Mouse (Mus musculus) thymus, adult 2 months (tissue): ENCODE data around the gene Gspt1. TPM values are rescaled to one million over a fixed set of nuclear protein-coding genes. Genes with fewer than 3 reads are reported as not detected.
"Not testable (repeated sequence)": the region's sequence is repeated elsewhere in the genome, so short reads cannot be mapped to it uniquely, and the experiment has no call there.

Experiments
- DNase-seq: peaks from one replicate; pipeline ENCODE4 v3.0.0; 2021
- H3K27ac ChIP-seq: fragments of 200-500 bp; 2 replicates; pipeline ENCODE4 v1.5.1; 2012; ENCODE audit warnings: low read length, control low read depth; ENCODE audit not compliant: control insufficient read depth, insufficient read depth
- H3K27me3 ChIP-seq: fragments of 200-500 bp; 2 replicates; pipeline ENCODE4 v1.6.1; 2012; ENCODE audit warnings: mild to moderate bottlenecking, low read length, moderate library complexity, mixed read lengths; ENCODE audit not compliant: control insufficient read depth, insufficient read depth
- H3K36me3 ChIP-seq: fragments of 200-500 bp; 2 replicates; pipeline ENCODE4 v1.6.1; 2012; ENCODE audit warnings: mild to moderate bottlenecking, low read length, moderate library complexity; ENCODE audit not compliant: control insufficient read depth, insufficient read depth
- H3K4me1 ChIP-seq: fragments of 200-500 bp; replicated peaks from 2 replicates; pipeline ENCODE4 v1.6.1; 2012; ENCODE audit warnings: low read length; ENCODE audit not compliant: control insufficient read depth, insufficient read depth
- H3K4me3 ChIP-seq: fragments of 200-500 bp; 2 replicates; pipeline ENCODE4 v1.5.1; 2012; ENCODE audit warnings: mild to moderate bottlenecking, low read length, control low read depth, moderate library complexity; ENCODE audit not compliant: control insufficient read depth, insufficient read depth
- CTCF ChIP-seq: fragments of 200-500 bp; IDR thresholded peaks from 2 replicates; pipeline ENCODE4 v1.5.1; 2012; ENCODE audit warnings: mild to moderate bottlenecking, control low read depth, low read length, moderate library complexity, borderline replicate concordance; ENCODE audit not compliant: control insufficient read depth, poor library complexity, insufficient read depth; ENCODE audit errors: extremely low read depth
- POLR2A ChIP-seq: fragments of 200-500 bp; IDR thresholded peaks from 2 replicates; pipeline ENCODE4 v1.6.1; 2012; ENCODE audit warnings: mild to moderate bottlenecking, low read length, control low read depth, moderate library complexity; ENCODE audit not compliant: control insufficient read depth, poor library complexity, insufficient read depth; ENCODE audit errors: extremely low read depth
- WGBS: fragments of 180-500 bp; shearing (Covaris S2); methylation state at CpG from one replicate; pipeline ENCODE4 v1.1.7; 2018; 5-methylcytosine and 5-hydroxymethylcytosine counted together
- polyA plus RNA-seq: library from polyadenylated mRNA; depleted of rRNA; stranded (reverse); fragments of >200 nt; gene quantifications from 2 replicates; pipeline ENCODE4 v1.2.3, GENCODE M21; 2012; rRNA removed

The Gspt1 gene
- 47.5 and 78.7 TPM in 2 replicates for polyA plus RNA-seq

DNA sequence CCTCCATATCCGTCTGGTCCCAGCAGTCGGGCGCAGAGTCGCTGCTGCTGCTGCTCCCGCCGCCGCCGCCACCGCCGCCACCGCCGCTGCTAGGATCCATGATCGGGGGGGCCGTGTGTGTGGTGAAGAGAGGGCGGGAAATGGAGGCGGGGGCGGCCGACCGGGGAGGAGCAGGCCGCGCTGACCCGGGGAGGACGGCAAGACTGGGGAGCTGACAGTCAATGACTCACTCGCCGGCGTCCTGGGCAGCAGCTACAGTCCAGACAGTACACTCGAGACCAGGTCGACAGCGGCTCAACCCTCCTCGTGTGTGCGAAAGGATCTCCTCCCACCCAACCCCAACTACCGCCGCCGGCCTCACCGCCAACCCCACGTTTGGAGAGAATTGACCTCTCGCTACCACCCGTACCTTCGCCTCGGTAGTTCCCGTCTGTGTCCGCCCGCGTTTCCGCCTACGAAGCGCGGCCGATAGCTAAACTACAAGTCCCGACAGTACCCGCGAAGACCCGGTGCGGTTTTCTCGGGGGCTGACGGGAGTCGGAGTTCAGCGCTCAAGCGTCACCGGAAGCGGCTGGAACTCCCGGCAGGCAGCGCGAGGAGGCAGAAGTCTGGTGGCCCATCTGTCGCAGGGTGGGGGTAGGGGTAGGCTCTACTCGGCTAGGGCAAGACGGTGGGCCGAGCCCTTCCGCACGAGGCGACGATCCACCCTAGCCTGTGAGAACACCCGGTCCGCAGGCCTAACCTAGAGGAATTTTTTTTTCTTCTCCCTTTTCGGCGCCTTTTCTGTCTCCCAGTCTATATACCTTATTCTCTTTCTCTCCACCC, at the start of gene Gspt1:
Gene Gspt1, minus strand, starts transcription at position 428 of the 825 bp plus-strand sequence.
- 0 out of 2 replicates have a peak, but pooled peaks cover 4% of the 10 kb centered on the region for H3K4me1 ChIP-seq

DNA sequence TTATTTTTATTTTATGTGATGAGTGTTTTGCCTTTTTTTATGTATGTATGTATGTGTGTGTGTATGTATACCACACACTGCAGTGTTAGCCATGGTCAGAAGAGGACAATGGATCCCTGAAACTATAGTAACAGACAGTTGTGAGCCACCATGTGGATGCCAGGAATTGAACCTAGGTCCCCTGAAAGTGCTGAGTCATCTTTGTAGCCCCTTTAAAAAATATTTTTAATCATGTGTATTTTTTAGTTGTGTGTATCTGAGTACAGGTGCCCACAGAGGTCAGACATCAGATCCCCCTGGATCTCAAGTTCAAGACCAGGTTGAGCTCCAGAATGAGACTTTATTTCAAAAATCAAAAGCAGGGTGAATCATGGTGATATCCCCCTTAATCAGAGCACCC, 49.6 kb upstream of the Gspt1 start:
- TF ChIP-seq CTCF (no peak), POLR2A (no peak)
- DNase-seq: no peak

More for the DNA sequence above, at the start of gene Gspt1:
- DNase-seq: peak; percentile 99
- peak within 1 kb of the TSS; percentile 76 for H3K4me3 ChIP-seq
- peak; percentile 68; the same call in 1 of the 2 replicates for TF ChIP-seq CTCF
- peak; percentile 93 for TF ChIP-seq POLR2A
- H3K27ac ChIP-seq: peak within 1 kb of the TSS; percentile 70
- no peaks in the 10 kb centered on the region for H3K36me3 ChIP-seq
- no peaks in the 10 kb centered on the region for H3K27me3 ChIP-seq
- WGBS: under 1% methylated on average over 74 of the region's 76 CpGs

DNA sequence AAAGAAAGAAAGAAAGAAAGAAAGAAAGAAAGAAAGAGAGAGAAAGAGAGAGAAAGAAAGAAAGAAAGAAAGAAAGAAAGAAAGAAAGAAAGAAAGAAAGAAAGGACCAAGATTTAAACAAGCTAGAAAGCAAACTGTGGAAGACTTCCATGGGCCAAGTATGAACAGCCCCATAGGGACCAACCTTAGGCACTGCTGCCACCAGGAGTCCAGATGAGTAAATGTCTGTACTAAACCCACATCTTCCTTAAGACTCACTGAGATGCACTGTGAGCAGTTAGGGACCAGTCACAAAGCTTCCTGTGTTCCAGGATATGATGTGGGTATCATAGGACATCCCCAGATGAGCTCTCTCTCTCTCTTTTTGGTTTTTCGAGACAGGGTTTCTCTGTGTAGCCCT, 43.6 kb upstream of the Gspt1 start:
- not testable (repeated sequence) for H3K4me1 ChIP-seq, H3K27me3 ChIP-seq, H3K4me3 ChIP-seq, H3K36me3 ChIP-seq, H3K27ac ChIP-seq
- peak; percentile 19 for DNase-seq
- WGBS: 33% methylated on average over 1 of the region's 1 CpGs

More for the DNA sequence above, 49.6 kb upstream of the Gspt1 start:
- Histone ChIP-seq H3K36me3 (no peaks in the 10 kb centered on the region), H3K27ac (no peak overlapping the region), H3K27me3 (no peaks in the 10 kb centered on the region), H3K4me3 (no peak overlapping the region), H3K4me1 (no peaks in the 10 kb centered on the region)

DNA sequence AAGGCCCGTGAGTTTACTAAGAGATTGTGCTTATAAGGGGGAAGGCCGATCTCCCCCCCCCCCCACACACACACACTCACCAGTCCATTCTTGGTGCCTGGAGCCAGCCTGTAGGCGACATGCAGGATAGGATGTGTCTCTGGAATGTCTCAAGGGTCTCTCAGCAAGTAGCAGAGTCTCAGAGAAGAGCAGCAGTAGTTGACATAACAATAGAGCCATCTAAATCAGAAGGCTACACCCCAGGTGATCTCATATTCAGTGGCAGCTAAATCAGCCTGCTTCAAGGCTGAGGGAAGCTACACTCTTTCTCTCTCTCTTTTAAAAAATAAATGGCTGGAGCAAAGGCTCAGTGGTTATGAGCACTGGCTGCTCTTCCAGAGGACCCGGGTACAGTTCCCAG, 41.5 kb upstream of the Gspt1 start:
- not testable (repeated sequence) for H3K36me3 ChIP-seq, H3K4me3 ChIP-seq, DNase-seq, H3K27ac ChIP-seq, H3K27me3 ChIP-seq, H3K4me1 ChIP-seq
- 91% methylated on average over 4 of the region's 4 CpGs for WGBS

DNA sequence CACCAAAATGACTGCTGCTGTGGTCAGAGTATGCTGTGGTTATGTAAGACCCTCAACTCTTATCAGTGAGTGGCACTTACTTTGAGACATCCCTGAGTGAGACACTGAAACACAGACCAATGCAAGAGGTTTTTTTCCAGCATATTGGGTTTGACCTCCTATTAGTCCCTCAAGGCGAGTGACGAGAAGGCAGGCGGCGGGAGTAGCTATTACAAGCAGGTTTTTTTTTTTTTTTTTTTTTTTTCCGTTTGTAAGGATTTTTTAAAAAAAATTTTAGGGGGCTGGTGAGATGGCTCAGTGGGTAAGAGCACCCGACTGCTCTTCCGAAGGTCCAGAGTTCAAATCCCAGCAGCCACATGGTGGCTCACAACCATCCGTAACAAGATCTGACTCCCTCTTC, 34.7 kb upstream of the Gspt1 start:
- not testable (repeated sequence) for H3K27me3 ChIP-seq, H3K36me3 ChIP-seq, H3K4me3 ChIP-seq, DNase-seq, H3K4me1 ChIP-seq, H3K27ac ChIP-seq
- 93% methylated on average over 8 of the region's 8 CpGs for WGBS

DNA sequence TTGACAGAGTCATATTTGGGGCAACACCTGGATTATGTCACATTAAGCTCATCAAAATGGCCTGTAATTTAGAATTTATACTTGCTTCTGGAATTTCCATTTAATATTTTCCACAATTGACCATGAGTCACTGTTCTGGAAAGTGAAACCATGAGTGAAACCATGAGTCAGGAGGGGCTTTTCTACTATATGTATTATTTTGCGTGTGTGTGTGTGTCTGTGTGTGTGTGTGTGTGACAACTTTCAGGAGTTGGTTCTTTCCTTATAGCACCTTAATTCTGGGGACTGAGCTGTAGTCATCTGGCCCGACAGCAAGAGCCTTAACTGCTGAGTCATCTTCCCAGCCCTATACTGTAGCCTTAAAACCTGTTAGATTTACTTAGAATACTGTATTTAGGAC, 31.8 kb upstream of the Gspt1 start:
- no peak for TF ChIP-seq POLR2A
- TF ChIP-seq CTCF: no peak

DNA sequence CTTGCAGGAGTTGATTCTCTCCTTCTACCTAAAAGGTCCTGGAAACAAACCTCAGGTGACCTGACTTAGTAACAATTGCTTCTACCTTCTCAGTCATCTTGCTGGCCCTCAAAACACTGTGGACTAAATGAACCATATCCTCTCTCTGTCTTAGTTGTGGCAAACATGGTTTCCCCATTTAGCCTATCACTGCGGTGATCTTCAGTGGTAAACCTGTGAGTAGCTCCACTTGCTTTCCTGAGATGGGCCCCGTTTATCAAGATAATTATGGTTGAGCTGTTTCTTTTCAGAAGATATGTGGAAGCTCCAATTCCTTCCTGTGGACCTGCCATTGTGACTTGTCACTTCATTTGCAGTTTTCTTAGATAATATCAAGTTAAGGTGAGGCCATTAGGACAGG, 30.8 kb upstream of the Gspt1 start:
- WGBS: 6% methylated on average over 2 of the region's 2 CpGs
- no peak overlapping the region for H3K27ac ChIP-seq

More for the DNA sequence above, 31.8 kb upstream of the Gspt1 start:
- Histone ChIP-seq H3K27ac (no peak overlapping the region), H3K4me3 (no peak overlapping the region), H3K36me3 (no peaks in the 10 kb centered on the region), H3K4me1 (no peaks in the 10 kb centered on the region), H3K27me3 (no peaks in the 10 kb centered on the region)
- 51% methylated on average over 2 of the region's 2 CpGs for WGBS
- no peak for DNase-seq

More for the DNA sequence above, 30.8 kb upstream of the Gspt1 start:
- no peaks in the 10 kb centered on the region for H3K27me3 ChIP-seq
- no peaks in the 10 kb centered on the region for H3K36me3 ChIP-seq
- DNase-seq: no peak
- H3K4me1 ChIP-seq: no peaks in the 10 kb centered on the region
- H3K4me3 ChIP-seq: no peak overlapping the region
- no peak for TF ChIP-seq POLR2A
- no peak for TF ChIP-seq CTCF
